Mouse (Mus musculus) heart, embryonic 12.5 days (tissue): ENCODE measurements around the gene Gm10234. TPM values are rescaled to one million over a fixed set of nuclear protein-coding genes. Genes with fewer than 3 reads are reported as not detected.

Experiments
- ATAC-seq: fragments of 200-750 bp; cut with Nextera tagmentation; 2 replicates; pipeline ENCODE4 v1.8.0; 2017; ENCODE audit warnings: moderate TSS enrichment, moderate library complexity; ENCODE audit not compliant: insufficient number of reproducible peaks, low FRiP score
- H3K27ac ChIP-seq: fragments of 300-500 bp; sonication (generic); 2 replicates; pipeline ENCODE4 v1.5.1; 2016; ENCODE audit warnings: mild to moderate bottlenecking, moderate library complexity; ENCODE audit not compliant: poor library complexity, severe bottlenecking
- H3K27me3 ChIP-seq: fragments of 300-500 bp; sonication (generic); replicated peaks from 2 replicates; pipeline ENCODE4 v1.6.1; 2016; ENCODE audit warnings: mild to moderate bottlenecking, moderate library complexity
- H3K36me3 ChIP-seq: fragments of 300-500 bp; sonication (generic); 2 replicates; pipeline ENCODE4 v1.6.1; 2016; ENCODE audit warnings: mild to moderate bottlenecking, moderate library complexity
- H3K4me1 ChIP-seq: fragments of 300-500 bp; sonication (generic); replicated peaks from 2 replicates; pipeline ENCODE4 v1.6.1; 2016; ENCODE audit warnings: mild to moderate bottlenecking
- H3K4me2 ChIP-seq: fragments of 300-500 bp; sonication (generic); 2 replicates; pipeline ENCODE4 v1.6.1; 2016; ENCODE audit warnings: mild to moderate bottlenecking, moderate library complexity
- H3K4me3 ChIP-seq: fragments of 300-500 bp; sonication (generic); 2 replicates; pipeline ENCODE4 v1.5.1; 2016; ENCODE audit warnings: mild to moderate bottlenecking
- H3K9ac ChIP-seq: fragments of 300-500 bp; sonication (generic); 2 replicates; pipeline ENCODE4 v1.6.1; 2016; ENCODE audit warnings: mild to moderate bottlenecking, moderate library complexity
- H3K9me3 ChIP-seq: fragments of 300-500 bp; sonication (generic); replicated peaks from 2 replicates; pipeline ENCODE4 v1.6.1; 2016; ENCODE audit warnings: mild to moderate bottlenecking, moderate library complexity
- WGBS: fragments of 180-500 bp; shearing (Covaris S2); methylation state at CpG from one replicate; pipeline ENCODE4 v1.1.7; 2016; 5-methylcytosine and 5-hydroxymethylcytosine counted together
- polyA plus RNA-seq: library from polyadenylated mRNA; unstranded; fragments of >200 nt; fragmentation: Nextera tagmentation; extraction: Ambion mirVana; gene quantifications from 2 replicates; pipeline ENCODE4 v1.2.1, GENCODE M21; 2016

The Gm10234 gene
- polyA plus RNA-seq, 1 experiment from 2014 or later: not detected

GRCm38 (mm10) chr6:95371811-95372210 is 49.9 kb downstream of the Gm10234 start:
- Histone ChIP-seq H3K4me2 (no peak overlapping the region), H3K36me3 (no peaks in the 10 kb centered on the region), H3K27ac (no peak overlapping the region), H3K4me3 (no peak overlapping the region), H3K27me3 (no peaks in the 10 kb centered on the region), H3K9me3 (no peaks in the 10 kb centered on the region), H3K9ac (no peak overlapping the region), H3K4me1 (no peaks in the 10 kb centered on the region)
- no peak for ATAC-seq
- WGBS: 77% methylated on average over 4 of the region's 4 CpGs

Other genes with a start within 250 kb of the Gm10234 start
- gene Kbtbd8, start 204.9 kb upstream of the Gm10234 start, polyA plus RNA-seq: 1.8 and 2.3 TPM in 2 replicates